29 mouse cellular contexts compared by ENCODE assay signal in the genomic region with DNA sequence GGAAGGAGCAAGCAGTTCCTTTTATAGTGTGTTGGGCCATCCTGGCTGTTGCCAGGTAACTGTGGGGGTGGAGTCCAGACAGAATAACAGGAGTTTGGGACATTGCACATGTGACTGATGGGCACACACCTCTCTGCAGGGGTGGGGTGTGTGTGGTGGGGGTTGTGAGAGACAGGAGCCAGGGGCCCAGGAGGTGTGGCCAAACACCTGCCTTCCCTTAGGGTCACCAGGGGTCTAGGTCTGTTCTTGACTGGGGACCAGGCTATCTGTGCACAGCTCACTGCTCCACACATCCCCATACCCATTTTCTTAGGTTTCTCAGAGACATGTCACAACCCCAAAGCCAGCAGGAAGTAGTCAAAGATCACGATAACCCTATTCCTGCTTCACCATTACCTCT. TPM values are rescaled to one million over a fixed set of nuclear protein-coding genes. Genes with fewer than 3 reads are reported as not detected.
DNase-seq lines count a peak whose midpoint lies in the region; ATAC-seq and TF ChIP-seq lines count a peak whose summit lies in the region.
"Had no signal": no experiment of that assay in that cellular context is flagged by ENCODE, and none has a peak within 500 bp of the region (broad histone marks: within the 10 kb centered on the region; RNA-seq: fewer than 3 reads in every experiment).

No protein-coding gene starts in this region.

- H3K36me3 ChIP-seq in neural tube, embryonic 14.5 days (ENCODE audit: control insufficient read depth, insufficient read depth, low read length) = no peaks in the 10 kb centered on the region
- H3K36me3 ChIP-seq in neural tube, embryonic 15.5 days = no peaks in the 10 kb centered on the region
- H3K36me3 ChIP-seq: midbrain, embryonic 12.5 days had no signal

- H3K4me3 ChIP-seq in lung, adult 2 months (replicated peaks; ENCODE audit: extremely low read depth, low read depth, low read length) = no peak overlapping the region
- no peak overlapping the region for H3K4me3 ChIP-seq in neural tube, embryonic 14.5 days (ENCODE audit: low read depth, low read length)
- H3K4me3 ChIP-seq in neural tube, embryonic 15.5 days (replicated peaks) = no peak overlapping the region
- H3K4me3 ChIP-seq: midbrain, embryonic 12.5 days; myocyte had no signal

- H3K9ac ChIP-seq in neural tube, embryonic 14.5 days (replicated peaks; ENCODE audit: low read depth, low read length) = no peak overlapping the region
- no peak overlapping the region for H3K9ac ChIP-seq in neural tube, embryonic 15.5 days (replicated peaks)
- H3K9ac ChIP-seq: forebrain, postnatal 0 days; liver, embryonic 14.5 days; lung, embryonic 14.5 days; midbrain, embryonic 12.5 days had no signal

- TF ChIP-seq POLR2A in lung, adult 2 months (IDR thresholded peaks at IDR 0.05; ENCODE audit: borderline replicate concordance, extremely low read depth, low read depth, low read length) = no peak

- intact Hi-C loops in heart, postnatal 10 days (cut with DNase I) = no loop called here
- intact Hi-C loops in gastrocnemius, postnatal 14 days (cut with DNase I; ENCODE audit: low total_unique reads) = no loop called here

- no peak for TF ChIP-seq CTCF in lung, adult 2 months (IDR thresholded peaks at IDR 0.05; ENCODE audit: insufficient read depth, low read length)

- no peaks in the 10 kb centered on the region for H3K27me3 ChIP-seq in neural tube, embryonic 14.5 days (ENCODE audit: control insufficient read depth, insufficient read depth, low read length)
- H3K27me3 ChIP-seq in neural tube, embryonic 15.5 days (replicated peaks) = no peaks in the 10 kb centered on the region
- H3K27me3 ChIP-seq: midbrain, embryonic 12.5 days had no signal

- no peaks in the 10 kb centered on the region for H3K9me3 ChIP-seq in neural tube, embryonic 14.5 days (ENCODE audit: control insufficient read depth, low read length)
- H3K9me3 ChIP-seq in neural tube, embryonic 15.5 days (replicated peaks) = no peaks in the 10 kb centered on the region
- H3K9me3 ChIP-seq: midbrain, embryonic 12.5 days had no signal

- H3K4me1 ChIP-seq in lung, adult 2 months (ENCODE audit: control insufficient read depth, insufficient read depth, low read length) = no peaks in the 10 kb centered on the region
- H3K4me1 ChIP-seq in neural tube, embryonic 14.5 days (ENCODE audit: control insufficient read depth, insufficient read depth, low read length) = no peaks in the 10 kb centered on the region
- H3K4me1 ChIP-seq in neural tube, embryonic 15.5 days = no peaks in the 10 kb centered on the region
- H3K4me1 ChIP-seq: midbrain, embryonic 12.5 days had no signal

- peak; percentile 81 for DNase-seq in heart, adult 11 months
- no peak for DNase-seq in heart, postnatal 10 days
- peak; percentile 3 for DNase-seq in lung, postnatal 36 days
- DNase-seq in lung, adult 2 months = no peak
- no peak for DNase-seq in gastrocnemius, postnatal 14 days
- DNase-seq: adrenal gland, adult 8-10 months; cerebellum, adult 2 months; cerebellum, postnatal 14 days; forebrain, postnatal 0 days; heart, postnatal 4 days; kidney, postnatal 14 days; layer of hippocampus, adult 9-11 months; liver; lung, embryonic 14.5 days; lung, postnatal 14 days; right cerebral cortex, postnatal 25 days; spleen, adult 18-20 months; thymus, postnatal 14 days had no signal

- WGBS in lung, adult 2 months = 79% methylated on average over 1 of the region's 1 CpGs
- WGBS in neural tube, embryonic 14.5 days = 88% methylated on average over 1 of the region's 1 CpGs
- WGBS in neural tube, embryonic 15.5 days = 92% methylated on average over 1 of the region's 1 CpGs

- no peak overlapping the region for H3K4me2 ChIP-seq in neural tube, embryonic 14.5 days (ENCODE audit: low read depth, low read length)
- H3K4me2 ChIP-seq in neural tube, embryonic 15.5 days = no peak overlapping the region
- H3K4me2 ChIP-seq: lung, embryonic 14.5 days; midbrain, embryonic 12.5 days had no signal

- H3K27ac ChIP-seq in neural tube, embryonic 14.5 days (ENCODE audit: low read depth, low read length) = no peak overlapping the region
- H3K27ac ChIP-seq in neural tube, embryonic 15.5 days (replicated peaks) = no peak overlapping the region
- H3K27ac ChIP-seq: liver, embryonic 14.5 days; midbrain, embryonic 12.5 days had no signal

- ATAC-seq in neural tube, embryonic 14.5 days (ENCODE audit: low read depth) = peak; percentile 49; the same call in 1 of the 2 replicates
- no peak for ATAC-seq in neural tube, embryonic 15.5 days (ENCODE audit: low FRiP score)
- ATAC-seq: CD4-positive, CD25-positive, alpha-beta regulatory T cell, adult 4 months; forebrain, postnatal 0 days; intestine, postnatal 0 days had no signal

RNA-seq across cellular contexts. Expression of a gene that starts 51.9 kb away (rescaled TPM):
- 1 to 10 TPM in 1 of 2 experiments, under 1 TPM in 1; 0.97 to 1.1 TPM for total RNA-seq in heart, postnatal 10 days (2021)
- polyA plus RNA-seq in lung, adult 2 months (2012; rRNA removed) = not detected in 2 replicates
- 50.6 and 55.3 TPM in 2 replicates for polyA plus RNA-seq in neural tube, embryonic 14.5 days (2014; fragmentation: Nextera tagmentation; extraction: Ambion mirVana)
- 30.7 and 42.7 TPM in 2 replicates for polyA plus RNA-seq in neural tube, embryonic 15.5 days (2015; fragmentation: Nextera tagmentation; extraction: Ambion mirVana)
- total RNA-seq in gastrocnemius, postnatal 14 days (2021) = under 1 TPM in 1 of 2 experiments, not detected in 1; 0.25 TPM
- total RNA-seq: megakaryocyte progenitor cell, adult 5-6 weeks; neutrophil, adult 5-6 weeks had no signal
- polyA plus RNA-seq: kidney, embryonic 14.5 days; urinary bladder, adult 2 months had no signal

Comparison
In these comparisons a context has a peak if more than half of its experiments do, and no peak if none do; other contexts are left out.
1. DNase-seq: peak in heart, adult 11 months (single experiment) and lung, postnatal 36 days (single experiment); none in heart, postnatal 10 days (0 of 2), lung, adult 2 months (single experiment) and gastrocnemius, postnatal 14 days (single experiment).
2. RNA of a gene that starts 51.9 kb away (polyA plus RNA-seq): 50.6 to 55.3 TPM in neural tube, embryonic 14.5 days and 30.7 to 42.7 TPM in neural tube, embryonic 15.5 days; not detected in lung, adult 2 months; every median in the first group is over 10 times any median in the second.